In genomic region chr17:43557541-43558090, GRCm38 (mm10) we compare ENCODE assay signal across 9 mouse cellular contexts. TPM values are rescaled to one million over a fixed set of nuclear protein-coding genes. Genes with fewer than 3 reads are reported as not detected.
DNase-seq lines count a peak whose midpoint lies in the region; ATAC-seq lines count a peak whose summit lies in the region.
"Had no signal": no experiment of that assay in that cellular context is flagged by ENCODE, and none has a peak within 500 bp of the region (broad histone marks: within the 10 kb centered on the region; RNA-seq: fewer than 3 reads in every experiment).

No protein-coding gene starts in this region.

- no peak overlapping the region for H3K4me2 ChIP-seq in lung, embryonic 15.5 days

- H3K9ac ChIP-seq in lung, embryonic 15.5 days: no peak overlapping the region

- H3K4me3 ChIP-seq in brown adipose tissue, adult 24 weeks (ENCODE audit: insufficient read depth, low read depth, low read length): no peak overlapping the region
- H3K4me3 ChIP-seq in lung, embryonic 15.5 days: no peak overlapping the region

- H3K4me1 ChIP-seq in brown adipose tissue, adult 24 weeks (ENCODE audit: control insufficient read depth, insufficient read depth, insufficient read length, low read length): peaks cover 4% of the 10 kb centered on the region
- 0 out of 2 replicates have a peak, but pooled peaks cover 3% of the 10 kb centered on the region for H3K4me1 ChIP-seq in lung, embryonic 15.5 days

- no peaks in the 10 kb centered on the region for H3K27me3 ChIP-seq in lung, embryonic 15.5 days

- intact Hi-C loops in gastrocnemius, postnatal 14 days (cut with DNase I; ENCODE audit: low total_unique reads): no loop called here

- peak; percentile 59; the same call in 1 of the 2 replicates for ATAC-seq in lung, embryonic 15.5 days (ENCODE audit: borderline replicate concordance, extremely low read depth, low FRiP score, low TSS enrichment)

- 49% methylated on average over 6 of the region's 6 CpGs for WGBS in lung, embryonic 15.5 days

- H3K36me3 ChIP-seq in lung, embryonic 15.5 days: no peaks in the 10 kb centered on the region

- H3K27ac ChIP-seq in brown adipose tissue, adult 24 weeks (replicated peaks; ENCODE audit: low read depth, low read length): peak overlapping the region; percentile 59
- H3K27ac ChIP-seq in lung, embryonic 15.5 days: no peak overlapping the region

- H3K9me3 ChIP-seq in lung, embryonic 15.5 days: no peaks in the 10 kb centered on the region; the same call in 1 of the 2 replicates

- DNase-seq in left cerebral cortex, adult 18-20 months (ENCODE audit: low spot score in 2 of 2): peak; percentile 18 to 23
- DNase-seq in left cerebral cortex, adult 11 months (ENCODE audit: low spot score): no peak
- peak; percentile 70 for DNase-seq in gastrocnemius, postnatal 14 days
- DNase-seq in kidney, adult 9 months: peak; percentile 95
- DNase-seq in ovary, postnatal 14 days (ENCODE audit: low spot score): peak; percentile 9
- DNase-seq in c-Kit-positive CD71-positive TER-119-positive erythroid progenitor cells, embryonic 14.5 days (ENCODE audit: low spot score): no peak

RNA-seq across cellular contexts. Expression of gene Pla2g7, which starts 10.3 kb away (rescaled TPM):
- 10 to 100 TPM; 83.5 to 85.2 TPM for total RNA-seq in left cerebral cortex, adult 18-20 months (2021)
- polyA plus RNA-seq in brown adipose tissue, adult 24 weeks (2012; ENCODE audit: insufficient read depth, insufficient read length, missing spikeins): 81.7 and 96.8 TPM in 2 replicates
- total RNA-seq in gastrocnemius, postnatal 14 days (2021): 10 to 100 TPM in 1 of 2 experiments, 1 to 10 TPM in 1; 8.2 to 10.0 TPM
- polyA plus RNA-seq in lung, embryonic 15.5 days (2015; fragmentation: Nextera tagmentation; extraction: Ambion mirVana): 10.6 and 12.5 TPM in 2 replicates

RNA-seq across cellular contexts. Expression of gene Ankrd66, which starts 14.2 kb away (rescaled TPM):
- total RNA-seq in left cerebral cortex, adult 18-20 months (2021): under 1 TPM in 1 of 2 experiments, not detected in 1; 0.35 TPM
- not detected in 2 replicates for polyA plus RNA-seq in brown adipose tissue, adult 24 weeks (2012; ENCODE audit: insufficient read depth, insufficient read length, missing spikeins)
- not detected for total RNA-seq in gastrocnemius, postnatal 14 days (2021)
- polyA plus RNA-seq in lung, embryonic 15.5 days (2015; fragmentation: Nextera tagmentation; extraction: Ambion mirVana): 0.30 and 0.36 TPM in 2 replicates

RNA-seq across cellular contexts. Expression of gene Mep1a, which starts 55.0 kb away (rescaled TPM):
- not detected for total RNA-seq in left cerebral cortex, adult 18-20 months (2021)
- not detected in 2 replicates for polyA plus RNA-seq in brown adipose tissue, adult 24 weeks (2012; ENCODE audit: insufficient read depth, insufficient read length, missing spikeins)
- not detected for total RNA-seq in gastrocnemius, postnatal 14 days (2021)
- polyA plus RNA-seq in lung, embryonic 15.5 days (2015; fragmentation: Nextera tagmentation; extraction: Ambion mirVana): not detected in 2 replicates
- total RNA-seq: left cerebral cortex, adult 8-10 months had no signal

Comparison
In these comparisons a context has a peak if more than half of its experiments do, and no peak if none do; other contexts are left out.
1. DNase-seq: peak in left cerebral cortex, adult 18-20 months (2 of 2), gastrocnemius, postnatal 14 days (single experiment), kidney, adult 9 months (single experiment) and ovary, postnatal 14 days (single experiment); none in left cerebral cortex, adult 11 months (single experiment) and c-Kit-positive CD71-positive TER-119-positive erythroid progenitor cells, embryonic 14.5 days (single experiment).
2. RNA of gene Pla2g7, which starts 10.3 kb away (total RNA-seq): 83.5 to 85.2 TPM in left cerebral cortex, adult 18-20 months; 8.2 to 10.0 TPM in gastrocnemius, postnatal 14 days; every median in the first group is over 4 times any median in the second.